Mouse (Mus musculus) embryonic facial prominence, embryonic 15.5 days (tissue): ENCODE data around the gene 2310061I04Rik. TPM values are rescaled to one million over a fixed set of nuclear protein-coding genes. Genes with fewer than 3 reads are reported as not detected.
A peak's percentile ranks its signal among the peaks of the same experiment; 100 is the strongest.

Experiments used
- ATAC-seq: fragments of 200-750 bp; cut with Nextera tagmentation; 2 replicates; pipeline ENCODE4 v1.8.0; 2017; ENCODE audit warnings: low read depth, moderate TSS enrichment; ENCODE audit not compliant: insufficient number of reproducible peaks, low FRiP score, low TSS enrichment
- H3K27ac ChIP-seq: fragments of 300-500 bp; sonication (generic); replicated peaks from 2 replicates; pipeline ENCODE4 v1.5.1; 2015; ENCODE audit warnings: mild to moderate bottlenecking, inconsistent platforms
- H3K27me3 ChIP-seq: fragments of 300-500 bp; sonication (generic); 2 replicates; pipeline ENCODE4 v1.6.1; 2015; ENCODE audit warnings: inconsistent platforms
- H3K36me3 ChIP-seq: fragments of 300-500 bp; sonication (generic); 2 replicates; pipeline ENCODE4 v1.6.1; 2015; ENCODE audit warnings: mild to moderate bottlenecking, inconsistent platforms
- H3K4me1 ChIP-seq: fragments of 300-500 bp; sonication (generic); 2 replicates; pipeline ENCODE4 v1.6.1; 2015; ENCODE audit warnings: inconsistent platforms
- H3K4me2 ChIP-seq: fragments of 300-500 bp; sonication (generic); replicated peaks from 2 replicates; pipeline ENCODE4 v1.6.1; 2015; ENCODE audit warnings: mild to moderate bottlenecking, inconsistent platforms
- H3K4me3 ChIP-seq: fragments of 300-500 bp; sonication (generic); replicated peaks from 2 replicates; pipeline ENCODE4 v1.5.1; 2015; ENCODE audit warnings: mild to moderate bottlenecking, inconsistent platforms
- H3K9ac ChIP-seq: fragments of 300-500 bp; sonication (generic); 2 replicates; pipeline ENCODE4 v1.6.1; 2015; ENCODE audit warnings: inconsistent platforms
- H3K9me3 ChIP-seq: fragments of 300-500 bp; sonication (generic); replicated peaks from 2 replicates; pipeline ENCODE4 v1.6.1; 2016; ENCODE audit warnings: inconsistent platforms
- WGBS: fragments of 180-500 bp; shearing (Covaris S2); methylation state at CpG from one replicate; pipeline ENCODE4 v1.1.7; 2015; 5-methylcytosine and 5-hydroxymethylcytosine counted together
- polyA plus RNA-seq: library from polyadenylated mRNA; unstranded; fragments of >200 nt; fragmentation: Nextera tagmentation; extraction: Ambion mirVana; gene quantifications from 2 replicates; pipeline ENCODE4 v1.2.1, GENCODE M21; 2015

The 2310061I04Rik gene
- polyA plus RNA-seq, 1 experiment from 2014 or later = 22.3 TPM

DNA sequence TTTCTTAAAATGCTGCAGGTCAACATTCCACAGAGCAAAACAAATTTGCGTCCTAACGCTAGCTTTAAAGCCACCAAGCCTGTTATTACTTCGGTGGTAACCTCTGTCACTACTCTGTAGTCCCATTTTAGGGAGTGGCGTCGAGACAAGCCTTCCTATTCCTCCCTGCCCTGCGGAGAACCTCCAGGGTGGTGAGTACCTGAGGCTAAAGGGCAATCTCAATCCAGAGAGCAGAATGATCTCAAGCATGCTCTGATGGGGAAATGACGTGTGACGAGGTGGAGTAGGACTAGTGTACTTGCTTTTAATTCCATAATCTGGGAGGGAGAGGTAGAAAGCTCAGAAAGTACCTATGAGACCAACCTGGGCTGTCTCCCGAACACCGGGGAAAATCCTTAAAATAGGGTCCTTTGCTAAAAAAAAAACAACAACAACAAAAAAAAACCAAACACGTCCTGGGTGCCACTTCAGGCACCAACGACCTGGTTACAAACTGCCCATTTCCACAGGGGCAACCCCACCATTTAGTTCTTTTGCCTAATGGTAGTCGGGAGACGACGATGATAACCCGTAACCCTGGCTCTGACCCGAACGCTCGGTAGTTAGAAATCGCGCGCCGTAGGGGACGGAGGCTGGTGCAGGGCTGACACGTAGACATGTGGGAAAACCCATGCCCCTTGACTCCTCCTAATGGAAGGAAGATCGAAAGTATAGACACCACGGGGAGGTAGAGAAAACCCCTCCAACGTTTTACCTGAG is 18.5 kb upstream of the 2310061I04Rik start:
- Histone ChIP-seq H3K27me3 (no peaks in the 10 kb centered on the region), H3K27ac (peak overlapping the region; percentile 98), H3K4me1 (peaks cover 29% of the 10 kb centered on the region), H3K9me3 (no peaks in the 10 kb centered on the region), H3K36me3 (peaks cover 25% of the 10 kb centered on the region), H3K9ac (peak overlapping the region; percentile 64), H3K4me2 (peak overlapping the region; percentile 80), H3K4me3 (peak overlapping the region; percentile 80)
- WGBS = 2% methylated on average over 28 of the region's 28 CpGs
- ATAC-seq = 0 out of 2 replicates have a peak, but pooled peaks have one; percentile 0

DNA sequence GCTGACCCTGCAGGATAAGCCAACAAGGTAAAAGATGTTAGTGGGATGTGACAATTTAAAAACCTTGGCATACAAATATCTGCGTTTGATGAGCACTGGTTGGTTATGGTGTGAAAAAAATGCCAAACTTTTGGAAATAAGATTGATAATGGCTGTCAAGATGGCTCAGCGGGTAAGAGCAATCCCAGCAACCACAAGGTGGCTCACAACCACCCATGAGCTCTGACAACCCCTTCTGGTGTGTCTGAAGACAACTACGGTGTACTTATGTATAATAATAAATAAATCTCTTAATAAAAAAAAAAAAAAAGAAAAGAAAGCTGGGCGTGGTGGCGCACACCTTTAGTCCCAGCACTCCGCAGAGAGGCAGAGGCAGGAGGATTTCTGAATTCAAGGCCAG is 17.7 kb upstream of the 2310061I04Rik start:
- Histone ChIP-seq H3K27ac (no peak overlapping the region), H3K9me3 (no peaks in the 10 kb centered on the region), H3K4me1 (peaks cover 21% of the 10 kb centered on the region), H3K27me3 (no peaks in the 10 kb centered on the region), H3K9ac (no peak overlapping the region), H3K4me2 (peak overlapping the region; percentile 80), H3K4me3 (peak overlapping the region; percentile 80), H3K36me3 (peaks cover 25% of the 10 kb centered on the region)
- 83% methylated on average over 6 of the region's 6 CpGs for WGBS
- ATAC-seq = no peak

DNA sequence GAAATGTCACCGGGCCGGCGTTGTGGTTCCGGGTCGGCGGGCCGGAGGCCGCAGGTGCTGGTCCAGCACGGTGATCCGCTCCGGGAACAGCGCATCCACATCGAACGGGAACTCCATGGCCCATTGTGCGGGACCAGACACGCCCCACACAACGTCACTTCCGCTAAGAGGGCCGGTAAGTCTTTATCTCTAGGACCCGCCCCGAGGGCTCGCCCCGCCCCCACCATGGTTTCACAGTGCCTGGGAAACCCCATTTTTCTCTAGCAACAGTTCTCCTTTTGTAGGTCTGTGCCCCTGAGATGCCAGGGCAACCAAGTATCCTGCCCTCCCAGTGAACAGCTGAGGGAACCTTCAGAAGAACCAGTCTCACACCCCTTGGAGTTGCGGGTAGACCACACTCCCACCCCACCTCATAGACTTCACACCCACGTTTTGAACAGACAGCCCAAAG is 12.7 kb upstream of the 2310061I04Rik start, which contains the start of gene Atat1:
Gene Atat1, minus strand, starts transcription at position 157 of the 451 bp plus-strand sequence.
- H3K4me2 ChIP-seq = peak within 1 kb of the TSS; percentile 82
- H3K4me3 ChIP-seq = peak within 1 kb of the TSS; percentile 76
- H3K4me1 ChIP-seq = peaks cover 24% of the 10 kb centered on the region
- WGBS = 3% methylated on average over 25 of the region's 25 CpGs
- ATAC-seq = peak; percentile 74
- peak within 1 kb of the TSS; percentile 62 for H3K9ac ChIP-seq
- peak within 1 kb of the TSS; percentile 80 for H3K27ac ChIP-seq
- peaks cover 52% of the 10 kb centered on the region for H3K36me3 ChIP-seq
- no peaks in the 10 kb centered on the region for H3K27me3 ChIP-seq
- H3K9me3 ChIP-seq = no peaks in the 10 kb centered on the region

DNA sequence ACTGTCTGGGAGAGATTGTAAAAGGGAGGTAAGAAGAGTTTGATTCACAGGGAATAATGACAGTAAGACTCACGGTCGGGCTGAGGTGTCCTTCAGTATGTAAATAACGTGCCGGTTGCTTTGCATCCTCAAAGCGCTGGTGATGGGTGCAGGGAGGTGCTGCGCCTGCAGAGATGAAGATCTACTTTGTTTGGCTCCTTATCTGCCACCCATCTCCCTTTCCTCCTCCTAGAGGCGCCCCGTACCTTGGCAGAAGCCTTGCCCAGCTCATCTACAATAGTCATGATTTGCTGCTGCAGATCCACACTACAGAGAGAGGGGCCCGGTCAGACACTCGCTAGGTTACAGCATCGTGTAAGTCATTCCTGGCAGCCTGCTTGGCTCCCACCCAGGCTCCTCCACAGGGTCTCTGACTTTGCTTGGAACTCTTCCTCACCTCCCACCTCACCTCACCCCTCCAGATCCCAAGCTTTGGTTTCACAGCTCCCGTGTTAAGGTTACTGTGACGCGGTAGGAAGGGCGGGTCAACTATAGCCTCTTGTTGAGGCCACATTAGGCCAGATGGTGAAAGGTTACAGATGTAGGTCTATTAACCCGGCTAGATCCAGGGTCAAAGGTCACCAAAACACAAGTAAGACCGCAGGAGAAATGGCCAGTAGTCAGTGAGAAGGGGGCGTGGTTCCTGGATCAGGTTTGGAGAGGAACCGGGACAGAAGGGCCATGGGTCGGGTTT is 12.1 kb upstream of the 2310061I04Rik start:
- Histone ChIP-seq H3K9ac (peak overlapping the region; percentile 62), H3K36me3 (peaks cover 54% of the 10 kb centered on the region), H3K27ac (peak overlapping the region; percentile 80), H3K4me2 (peak overlapping the region; percentile 82), H3K4me3 (peak overlapping the region; percentile 76), H3K27me3 (no peaks in the 10 kb centered on the region), H3K4me1 (peaks cover 18% of the 10 kb centered on the region), H3K9me3 (no peaks in the 10 kb centered on the region)
- 14% methylated on average over 20 of the region's 20 CpGs for WGBS
- 0 out of 2 replicates have a peak, but pooled peaks have one; percentile 28 for ATAC-seq

DNA sequence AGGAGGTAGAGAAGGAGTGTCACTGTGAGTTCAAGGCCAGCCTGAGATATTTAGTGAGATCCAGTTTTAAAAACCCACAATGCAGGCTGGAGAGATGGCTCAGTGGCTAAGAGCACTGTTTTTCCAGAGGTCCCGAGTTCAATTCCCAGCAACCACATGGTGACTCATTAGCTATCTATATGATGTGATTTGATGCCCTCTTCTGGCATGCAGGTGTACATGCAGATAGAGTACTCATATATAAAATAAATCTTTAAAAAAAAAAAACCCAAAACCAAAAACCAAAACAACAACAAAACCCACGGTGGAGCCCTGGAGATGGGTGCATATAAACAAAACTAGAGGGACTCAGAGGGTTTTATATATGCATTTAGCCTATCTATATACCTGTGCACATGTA is 10.4 kb upstream of the 2310061I04Rik start:
- Histone ChIP-seq H3K27ac (no peak overlapping the region), H3K9me3 (no peaks in the 10 kb centered on the region), H3K4me1 (peaks cover 18% of the 10 kb centered on the region), H3K4me2 (no peak overlapping the region), H3K36me3 (peaks cover 59% of the 10 kb centered on the region), H3K4me3 (no peak overlapping the region), H3K27me3 (no peaks in the 10 kb centered on the region), H3K9ac (no peak overlapping the region)
- 76% methylated on average over 2 of the region's 2 CpGs for WGBS
- no peak for ATAC-seq

DNA sequence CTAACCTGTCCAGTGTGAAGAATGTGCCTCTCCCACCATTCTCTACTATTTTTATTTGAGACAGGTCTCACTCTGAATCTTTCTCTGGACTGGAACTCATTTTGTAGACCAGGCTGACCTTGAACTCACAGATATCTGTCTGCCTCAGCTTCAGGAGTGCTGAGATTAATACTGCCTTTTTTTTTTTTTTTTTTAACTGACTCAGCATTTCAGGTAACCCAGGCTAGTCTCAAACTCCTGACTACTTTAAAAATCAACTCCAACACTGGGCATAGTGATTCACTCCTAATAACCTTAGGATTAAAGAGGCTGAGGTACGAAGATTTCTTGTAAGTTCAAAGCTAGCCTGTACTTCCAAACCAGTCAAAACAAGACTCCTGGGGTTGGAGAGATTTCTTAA is 8.4 kb upstream of the 2310061I04Rik start:
- Histone ChIP-seq H3K36me3 (peaks cover 48% of the 10 kb centered on the region), H3K27me3 (no peaks in the 10 kb centered on the region)

DNA sequence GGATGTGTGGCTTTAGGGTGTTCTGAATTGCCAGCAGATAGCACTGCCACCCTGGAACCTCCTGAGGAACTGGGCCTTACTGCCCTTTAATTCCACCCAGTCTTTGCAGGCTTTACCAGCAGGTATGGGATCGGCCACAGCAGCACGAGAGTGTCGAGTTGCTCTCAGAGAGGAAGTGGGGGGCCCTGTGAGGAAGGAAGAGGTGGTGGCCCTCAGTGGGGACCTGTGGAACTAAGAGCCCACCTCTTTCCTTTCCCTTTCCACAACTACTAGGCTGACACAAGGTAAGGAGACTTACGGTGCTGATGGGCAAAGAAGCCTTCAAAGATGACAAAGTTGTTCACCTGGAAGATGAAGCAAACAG is 6.7 kb upstream of the 2310061I04Rik start:
- 76% methylated on average over 4 of the region's 4 CpGs for WGBS
- no peak overlapping the region for H3K9ac ChIP-seq
- H3K4me1 ChIP-seq = peaks cover 11% of the 10 kb centered on the region
- no peaks in the 10 kb centered on the region for H3K9me3 ChIP-seq
- H3K27ac ChIP-seq = peak overlapping the region; percentile 48; the same call in 1 of the 2 replicates
- no peak overlapping the region for H3K4me3 ChIP-seq
- H3K36me3 ChIP-seq = peaks cover 62% of the 10 kb centered on the region
- H3K27me3 ChIP-seq = no peaks in the 10 kb centered on the region
- ATAC-seq = no peak
- no peak overlapping the region for H3K4me2 ChIP-seq

More for the DNA sequence above, 8.4 kb upstream of the 2310061I04Rik start:
- no peak overlapping the region for H3K4me2 ChIP-seq
- no peak overlapping the region for H3K4me3 ChIP-seq
- H3K27ac ChIP-seq = no peak overlapping the region
- H3K9ac ChIP-seq = no peak overlapping the region
- 94% methylated on average over 1 of the region's 1 CpGs for WGBS
- ATAC-seq = no peak
- no peaks in the 10 kb centered on the region for H3K9me3 ChIP-seq
- peaks cover 18% of the 10 kb centered on the region for H3K4me1 ChIP-seq

DNA sequence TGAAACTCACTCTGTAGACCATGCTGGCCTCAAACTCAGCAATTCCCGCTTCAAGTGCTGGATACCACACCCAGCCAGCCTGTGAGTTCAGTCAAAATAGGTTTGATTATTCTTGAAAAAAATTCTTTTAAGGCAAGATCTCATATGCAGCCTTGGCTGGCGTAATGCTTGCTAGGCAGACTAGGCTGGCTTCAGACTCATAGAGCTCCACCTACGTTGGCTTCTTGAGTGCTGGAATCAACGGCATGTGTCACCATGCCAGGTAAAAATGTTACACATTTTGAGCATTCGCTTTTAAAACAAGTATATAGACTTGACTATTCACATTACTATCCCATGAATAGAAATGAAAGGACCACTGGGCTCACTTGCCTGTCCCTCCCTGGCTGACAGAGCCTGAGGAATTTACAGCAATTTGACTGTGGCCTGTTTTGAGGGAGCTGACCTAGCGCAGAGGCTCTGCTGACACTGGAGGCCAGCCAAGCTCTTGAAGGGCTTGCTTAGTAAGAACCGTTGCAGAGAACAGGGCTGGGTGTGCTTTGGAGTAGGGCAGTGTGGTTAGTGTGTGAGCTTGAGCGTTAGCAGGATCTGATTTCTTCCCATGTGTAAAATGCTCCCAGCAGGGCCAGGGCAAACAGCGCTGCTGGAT is 6.2 kb upstream of the 2310061I04Rik start:
- H3K27me3 ChIP-seq = no peaks in the 10 kb centered on the region
- peaks cover 63% of the 10 kb centered on the region for H3K36me3 ChIP-seq
- H3K4me2 ChIP-seq = no peak overlapping the region
- 86% methylated on average over 9 of the region's 9 CpGs for WGBS
- peaks cover 6% of the 10 kb centered on the region for H3K4me1 ChIP-seq
- H3K4me3 ChIP-seq = no peak overlapping the region
- no peak for ATAC-seq
- H3K27ac ChIP-seq = 0 out of 2 replicates have a peak overlapping the region, but pooled peaks have one; percentile 48
- H3K9ac ChIP-seq = no peak overlapping the region
- H3K9me3 ChIP-seq = no peaks in the 10 kb centered on the region

DNA sequence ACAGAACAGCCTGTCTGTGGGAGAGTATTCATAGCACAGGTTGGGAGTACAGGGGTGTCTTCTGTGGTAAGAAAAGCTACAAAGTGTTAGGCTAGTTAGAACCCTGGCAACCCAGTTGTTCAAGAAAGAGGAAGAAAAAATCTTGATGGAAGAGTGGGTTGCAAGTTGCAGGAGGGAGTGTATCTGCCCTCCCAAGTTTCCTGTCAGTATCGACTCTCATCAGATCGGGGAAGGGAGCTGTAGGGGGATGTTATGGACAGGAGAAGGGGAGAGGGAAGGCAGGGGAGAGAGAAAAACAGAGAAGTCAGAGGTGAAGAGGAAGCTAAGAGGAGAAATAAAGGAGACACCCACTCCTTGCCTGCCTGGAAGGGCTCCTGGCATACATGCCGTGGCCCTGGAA is 3.4 kb upstream of the 2310061I04Rik start:
- no peaks in the 10 kb centered on the region for H3K9me3 ChIP-seq
- no peak overlapping the region for H3K9ac ChIP-seq
- peaks cover 17% of the 10 kb centered on the region for H3K4me1 ChIP-seq
- no peaks in the 10 kb centered on the region for H3K27me3 ChIP-seq
- no peak overlapping the region for H3K27ac ChIP-seq
- ATAC-seq = no peak
- peaks cover 47% of the 10 kb centered on the region for H3K36me3 ChIP-seq
- no peak overlapping the region for H3K4me2 ChIP-seq
- H3K4me3 ChIP-seq = no peak overlapping the region
- WGBS = 86% methylated on average over 3 of the region's 3 CpGs

DNA sequence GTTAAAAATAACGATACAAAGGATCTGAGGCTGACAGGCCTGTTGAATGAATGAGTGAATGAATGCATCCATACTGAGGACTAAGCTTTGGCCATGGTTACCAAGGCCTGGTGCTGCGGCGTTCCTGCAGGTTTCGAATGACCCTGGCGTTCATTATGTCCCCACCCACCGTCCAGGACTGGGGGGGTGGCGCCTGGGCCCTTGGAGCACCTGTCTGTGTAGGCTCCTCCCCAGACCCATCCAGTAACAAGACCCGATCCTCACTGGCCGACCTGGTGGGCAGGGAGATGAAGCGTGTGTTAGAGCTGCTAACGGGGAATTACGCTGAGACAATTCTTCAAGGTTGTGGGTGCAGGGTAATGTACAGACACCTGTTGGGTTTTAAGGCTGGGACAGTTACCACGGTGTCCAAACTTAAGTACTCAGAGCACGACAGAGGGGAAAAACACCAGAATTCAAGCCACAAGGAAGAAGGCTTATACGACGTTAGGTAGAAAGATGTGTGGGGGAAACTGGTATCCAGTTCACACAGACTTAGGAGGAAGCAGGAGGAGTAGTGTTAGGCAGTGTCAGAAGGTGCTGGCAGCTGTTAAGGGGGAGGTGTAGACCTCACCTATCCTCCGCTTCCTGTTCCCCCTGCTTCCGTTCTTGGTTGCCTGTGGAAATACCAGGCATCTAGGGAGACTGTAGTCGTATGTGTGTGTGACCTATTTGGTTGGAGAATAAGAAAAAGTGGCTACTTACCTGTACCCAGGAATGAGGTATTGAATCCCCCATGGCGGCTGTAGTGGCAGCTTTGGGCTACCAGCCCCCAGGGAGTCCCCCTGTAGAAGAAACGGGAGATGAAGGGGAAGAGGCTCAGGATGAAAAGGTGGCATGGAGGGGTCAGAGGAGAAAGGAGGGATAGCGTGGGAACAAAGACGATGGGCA is 678 bp upstream of the 2310061I04Rik start:
- Histone ChIP-seq H3K9ac (peak overlapping the region; percentile 19; the same call in 1 of the 2 replicates), H3K4me2 (peak overlapping the region; percentile 99), H3K4me3 (peak overlapping the region; percentile 64), H3K36me3 (peaks cover 45% of the 10 kb centered on the region), H3K27me3 (no peaks in the 10 kb centered on the region), H3K27ac (0 out of 2 replicates have a peak overlapping the region, but pooled peaks have one; percentile 34), H3K9me3 (no peaks in the 10 kb centered on the region), H3K4me1 (peaks cover 18% of the 10 kb centered on the region)
- 38% methylated on average over 23 of the region's 23 CpGs for WGBS
- peak; percentile 11; the same call in 1 of the 2 replicates for ATAC-seq
